Mouse (Mus musculus) ES-E14 (cell line): Measurements from ENCODE around the gene Gm20662.

Experiments
- CHD2 ChIP-seq: IDR thresholded peaks from 2 replicates; pipeline ENCODE4 v1.6.1; 2014; ENCODE audit warnings: mild to moderate bottlenecking, low read depth, low read length, inconsistent platforms
- HCFC1 ChIP-seq: IDR thresholded peaks from 2 replicates; pipeline ENCODE4 v1.6.1; 2012; ENCODE audit warnings: low read length, inconsistent platforms, borderline replicate concordance; ENCODE audit not compliant: insufficient read depth
- MAFK ChIP-seq: IDR thresholded peaks from 2 replicates; pipeline ENCODE4 v1.6.1; 2014; ENCODE audit warnings: mild to moderate bottlenecking, low read depth, low read length, inconsistent platforms; ENCODE audit not compliant: insufficient read depth
- ZC3H11A ChIP-seq: IDR thresholded peaks from 2 replicates; pipeline ENCODE4 v1.6.1; 2012; ENCODE audit warnings: low read depth, mild to moderate bottlenecking, inconsistent platforms, low read length, borderline replicate concordance
- ZNF384 ChIP-seq: IDR thresholded peaks from 2 replicates; pipeline ENCODE4 v1.6.1; 2012; ENCODE audit warnings: low read depth, low read length, inconsistent platforms

- TF ChIP-seq MAFK (no peak), CHD2 (no peak), ZNF384 (no peak), ZC3H11A (peak; percentile 47; the same call in 1 of the 2 replicates), HCFC1 (no peak)
Measured at GRCm38 (mm10) chr9:108052885-108053664, 56.9 kb downstream of the Gm20662 start, which contains the start of gene Amigo3.
